Mouse (Mus musculus) testis, adult 2 months (tissue): Measurements from ENCODE around the gene Ccl3. TPM values are rescaled to one million over a fixed set of nuclear protein-coding genes. Genes with fewer than 3 reads are reported as not detected.

ENCODE experiments used
- H3K27ac ChIP-seq: fragments of 200-500 bp; 2 replicates; pipeline ENCODE4 v1.5.1; 2012; ENCODE audit warnings: low read depth, low read length; ENCODE audit not compliant: control insufficient read depth, insufficient read depth
- H3K27me3 ChIP-seq: fragments of 200-500 bp; 2 replicates; pipeline ENCODE4 v1.6.1; 2012; ENCODE audit warnings: mild to moderate bottlenecking, low read length, moderate library complexity; ENCODE audit not compliant: control insufficient read depth, insufficient read depth
- H3K36me3 ChIP-seq: fragments of 200-500 bp; 2 replicates; pipeline ENCODE4 v1.6.1; 2012; ENCODE audit warnings: mild to moderate bottlenecking, low read length; ENCODE audit not compliant: control insufficient read depth, insufficient read depth
- H3K4me1 ChIP-seq: fragments of 200-500 bp; 2 replicates; pipeline ENCODE4 v1.6.1; 2012; ENCODE audit warnings: low read length; ENCODE audit not compliant: control insufficient read depth, insufficient read depth
- H3K4me3 ChIP-seq: fragments of 200-500 bp; 2 replicates; pipeline ENCODE4 v1.5.1; 2012; ENCODE audit warnings: low read depth, mild to moderate bottlenecking, low read length, moderate library complexity, mixed read lengths; ENCODE audit not compliant: control insufficient read depth
- CTCF ChIP-seq: fragments of 200-500 bp; IDR thresholded peaks from 2 replicates; pipeline ENCODE4 v1.5.1; 2012; ENCODE audit warnings: low read depth, mild to moderate bottlenecking, inconsistent platforms, low read length, moderate library complexity; ENCODE audit not compliant: control insufficient read depth, insufficient read depth, insufficient replicate concordance
- POLR2A ChIP-seq: fragments of 200-500 bp; IDR thresholded peaks from 2 replicates; pipeline ENCODE4 v1.6.1; 2012; ENCODE audit warnings: low read depth, mild to moderate bottlenecking, inconsistent platforms, low read length, moderate library complexity; ENCODE audit not compliant: control insufficient read depth
- polyA plus RNA-seq: library from polyadenylated mRNA; depleted of rRNA; stranded (reverse); fragments of >200 nt; gene quantifications from 2 replicates; pipeline ENCODE4 v1.2.3, GENCODE M21; 2012

The Ccl3 gene
- polyA plus RNA-seq, 1 experiment: not detected

GRCm38 (mm10) chr11:83623586-83623985, 25.6 kb downstream of the Ccl3 start:
- H3K4me3 ChIP-seq: no peak overlapping the region
- H3K36me3 ChIP-seq: no peaks in the 10 kb centered on the region
- H3K27me3 ChIP-seq: no peaks in the 10 kb centered on the region
- no peak overlapping the region for H3K27ac ChIP-seq
- TF ChIP-seq POLR2A: no peak
- TF ChIP-seq CTCF: no peak
- H3K4me1 ChIP-seq: no peaks in the 10 kb centered on the region

GRCm38 (mm10) chr11:83619037-83619436, 30.1 kb downstream of the Ccl3 start:
- TF ChIP-seq CTCF (no peak), POLR2A (no peak)

GRCm38 (mm10) chr11:83618238-83618637, 30.9 kb downstream of the Ccl3 start:
- Histone ChIP-seq H3K4me1 (no peaks in the 10 kb centered on the region), H3K36me3 (no peaks in the 10 kb centered on the region), H3K4me3 (no peak overlapping the region), H3K27me3 (no peaks in the 10 kb centered on the region), H3K27ac (no peak overlapping the region)
- TF ChIP-seq POLR2A: no peak
- no peak for TF ChIP-seq CTCF

More at GRCm38 (mm10) chr11:83619037-83619436, 30.1 kb downstream of the Ccl3 start:
- Histone ChIP-seq H3K27ac (no peak overlapping the region), H3K4me1 (no peaks in the 10 kb centered on the region), H3K27me3 (no peaks in the 10 kb centered on the region), H3K36me3 (no peaks in the 10 kb centered on the region), H3K4me3 (no peak overlapping the region)

- Histone ChIP-seq H3K27ac (no peak overlapping the region), H3K27me3 (no peaks in the 10 kb centered on the region), H3K4me1 (no peaks in the 10 kb centered on the region), H3K4me3 (no peak overlapping the region), H3K36me3 (no peaks in the 10 kb centered on the region)
- TF ChIP-seq CTCF (no peak), POLR2A (no peak)
Observed at GRCm38 (mm10) chr11:83616586-83616985, 32.6 kb downstream of the Ccl3 start.

- no peaks in the 10 kb centered on the region for H3K36me3 ChIP-seq
- H3K27ac ChIP-seq: no peak overlapping the region
- no peaks in the 10 kb centered on the region for H3K27me3 ChIP-seq
- no peaks in the 10 kb centered on the region for H3K4me1 ChIP-seq
- no peak overlapping the region for H3K4me3 ChIP-seq
- TF ChIP-seq POLR2A: no peak
- no peak for TF ChIP-seq CTCF
Observed at GRCm38 (mm10) chr11:83610900-83611299, 38.3 kb downstream of the Ccl3 start.

- TF ChIP-seq CTCF: no peak
- no peak for TF ChIP-seq POLR2A
- Histone ChIP-seq H3K36me3 (no peaks in the 10 kb centered on the region), H3K27ac (no peak overlapping the region)
Observed at GRCm38 (mm10) chr11:83606396-83606795, 42.8 kb downstream of the Ccl3 start.

GRCm38 (mm10) chr11:83605535-83605934, 43.6 kb downstream of the Ccl3 start:
- H3K36me3 ChIP-seq: no peaks in the 10 kb centered on the region
- H3K27me3 ChIP-seq: no peaks in the 10 kb centered on the region
- no peak overlapping the region for H3K4me3 ChIP-seq
- H3K27ac ChIP-seq: no peak overlapping the region
- H3K4me1 ChIP-seq: no peaks in the 10 kb centered on the region
- TF ChIP-seq CTCF (no peak), POLR2A (no peak)

More at GRCm38 (mm10) chr11:83606396-83606795, 42.8 kb downstream of the Ccl3 start:
- H3K4me1 ChIP-seq: no peaks in the 10 kb centered on the region
- no peak overlapping the region for H3K4me3 ChIP-seq
- H3K27me3 ChIP-seq: no peaks in the 10 kb centered on the region

- TF ChIP-seq CTCF (no peak), POLR2A (no peak)
- Histone ChIP-seq H3K27me3 (no peaks in the 10 kb centered on the region), H3K36me3 (no peaks in the 10 kb centered on the region), H3K27ac (no peak overlapping the region), H3K4me1 (no peaks in the 10 kb centered on the region), H3K4me3 (no peak overlapping the region)
Observed at GRCm38 (mm10) chr11:83604698-83605097, 44.5 kb downstream of the Ccl3 start.
